Mouse (Mus musculus): ENCODE measurements around the gene Zfp423.

Gene Zfp423

DNA sequence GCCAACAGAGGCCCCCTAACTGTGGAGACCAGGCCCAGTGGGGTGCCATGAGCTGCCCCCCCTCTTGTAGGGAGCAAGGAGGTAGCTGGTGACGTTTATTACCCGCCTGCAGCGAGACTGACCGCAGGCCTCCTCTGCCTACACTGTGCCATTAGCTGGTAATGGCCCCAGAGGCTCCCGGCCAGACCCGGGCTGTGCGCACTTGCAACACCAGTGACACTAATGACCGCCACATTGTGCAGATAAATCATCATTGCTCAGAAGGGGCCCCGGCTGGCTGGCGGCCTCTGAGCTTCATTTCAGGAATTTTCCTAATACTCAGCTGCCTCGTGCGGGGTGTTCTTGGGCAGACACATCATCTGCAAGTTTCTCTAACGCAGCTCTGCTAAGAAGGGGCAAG is 206.7 kb downstream of the Zfp423 start:
- in situ Hi-C loops (cut with MboI, MseI), result no loop called here

DNA sequence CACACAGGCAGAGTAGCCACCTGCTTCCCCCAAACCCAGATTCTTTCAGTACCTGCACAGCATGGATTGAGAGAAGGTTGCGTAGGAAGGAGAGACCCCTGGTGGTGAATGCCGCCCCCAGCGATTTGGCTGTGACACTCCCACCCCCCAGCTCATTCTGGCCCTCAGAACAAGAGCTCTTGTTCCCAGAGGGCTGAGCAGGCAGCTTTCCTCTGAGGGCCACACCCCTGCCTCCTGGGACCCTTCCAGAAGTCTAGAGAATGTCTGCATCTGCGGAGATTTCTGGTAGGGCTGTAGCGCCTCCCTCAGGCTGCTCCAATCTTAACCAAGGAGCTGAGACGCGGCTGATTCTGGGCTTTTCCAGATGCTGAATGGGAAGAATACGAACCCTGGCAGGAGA is 211.8 kb downstream of the Zfp423 start:
- in situ Hi-C loops (cut with MboI, MseI), result no loop called here

DNA sequence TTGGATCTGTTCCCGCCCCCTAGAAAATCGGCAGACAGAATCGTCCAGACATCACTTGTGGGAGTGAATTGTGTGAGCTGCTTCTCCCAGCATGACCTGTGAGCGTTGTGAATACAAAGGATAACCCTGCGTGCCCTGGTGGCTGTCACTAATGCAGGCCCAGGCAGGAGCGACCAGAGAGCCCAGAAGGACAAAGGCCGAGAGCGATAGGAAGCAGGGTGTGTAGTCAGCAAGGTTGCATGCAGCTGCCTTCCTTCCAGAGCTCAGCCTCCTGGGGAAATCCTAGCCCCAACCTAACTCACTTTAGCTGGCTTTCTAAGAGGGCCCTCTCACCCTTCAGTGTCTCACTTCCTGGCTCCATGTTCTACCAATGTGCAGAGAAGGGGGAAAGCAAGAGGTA is 212.3 kb downstream of the Zfp423 start:
- in situ Hi-C loops (cut with MboI, MseI), result no loop called here

GRCm38 (mm10) chr8:87746072-87746471 is 213.3 kb downstream of the Zfp423 start:
- in situ Hi-C loops (cut with MboI, MseI), result no loop called here

GRCm38 (mm10) chr8:87745125-87745698 is 214.2 kb downstream of the Zfp423 start:
- in situ Hi-C loops (cut with MboI, MseI), result no loop called here

- in situ Hi-C loops (cut with MboI, MseI), result no loop called here
Measured at GRCm38 (mm10) chr8:87744556-87744955, 214.8 kb downstream of the Zfp423 start.

- in situ Hi-C loops (cut with MboI, MseI), result no loop called here
Measured at GRCm38 (mm10) chr8:87742016-87742415, 217.4 kb downstream of the Zfp423 start.

DNA sequence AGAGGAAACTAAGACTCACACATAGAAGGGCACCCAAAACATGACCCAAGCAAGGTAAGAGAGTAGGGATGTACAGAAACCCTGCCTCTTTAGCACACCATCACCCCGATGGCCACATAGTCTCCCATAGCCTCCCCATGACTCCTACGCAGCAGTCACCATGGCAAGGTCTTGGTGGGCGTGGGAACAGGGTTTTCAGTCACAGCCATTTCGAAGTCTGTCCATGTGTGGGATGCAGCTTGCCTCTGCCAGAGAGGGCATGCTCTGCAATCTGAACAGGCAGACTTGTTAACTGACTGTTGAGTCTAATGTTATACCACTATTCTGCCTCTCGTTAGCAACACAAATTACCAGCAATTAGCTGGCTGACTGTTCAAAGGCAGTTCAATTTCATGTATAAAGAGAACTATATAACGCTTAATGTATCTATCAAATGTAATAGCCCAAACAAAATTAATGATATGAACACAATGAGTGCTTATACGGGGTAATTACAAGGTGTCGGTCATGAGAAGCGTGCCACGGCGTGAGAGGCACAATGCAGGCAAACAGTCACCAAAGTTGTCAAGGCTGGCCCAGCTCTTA is 218.4 kb downstream of the Zfp423 start:
- in situ Hi-C loops (cut with MboI, MseI), result no loop called here

- in situ Hi-C loops (cut with MboI, MseI), result no loop called here
Measured at GRCm38 (mm10) chr8:87737900-87738299, 221.5 kb downstream of the Zfp423 start.

- in situ Hi-C loops (cut with MboI, MseI), result no loop called here
Measured at GRCm38 (mm10) chr8:87734902-87735301, 224.5 kb downstream of the Zfp423 start.

DNA sequence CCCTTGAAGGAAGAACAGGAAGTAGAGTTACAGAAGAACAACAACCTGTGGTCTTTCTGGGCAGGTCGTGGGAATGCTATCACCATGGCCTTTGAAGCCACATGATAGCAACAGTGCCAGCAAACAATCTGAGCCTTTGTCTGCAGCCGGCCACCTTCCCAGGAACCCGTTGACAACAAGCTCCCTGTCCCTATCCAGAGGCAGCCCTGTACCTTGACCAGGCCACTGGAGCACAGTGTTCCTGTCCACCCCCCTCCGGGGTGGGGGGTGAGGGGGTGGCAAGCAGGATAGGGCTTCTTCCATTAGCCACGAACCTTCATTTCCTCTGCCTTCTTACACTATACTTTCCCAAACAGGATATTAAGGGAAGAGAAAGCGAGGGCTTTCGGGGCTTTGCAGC is 224.9 kb downstream of the Zfp423 start:
- in situ Hi-C loops (cut with MboI, MseI), result no loop called here

GRCm38 (mm10) chr8:87731062-87731461 is 228.3 kb downstream of the Zfp423 start:
- in situ Hi-C loops (cut with MboI, MseI), result no loop called here

DNA sequence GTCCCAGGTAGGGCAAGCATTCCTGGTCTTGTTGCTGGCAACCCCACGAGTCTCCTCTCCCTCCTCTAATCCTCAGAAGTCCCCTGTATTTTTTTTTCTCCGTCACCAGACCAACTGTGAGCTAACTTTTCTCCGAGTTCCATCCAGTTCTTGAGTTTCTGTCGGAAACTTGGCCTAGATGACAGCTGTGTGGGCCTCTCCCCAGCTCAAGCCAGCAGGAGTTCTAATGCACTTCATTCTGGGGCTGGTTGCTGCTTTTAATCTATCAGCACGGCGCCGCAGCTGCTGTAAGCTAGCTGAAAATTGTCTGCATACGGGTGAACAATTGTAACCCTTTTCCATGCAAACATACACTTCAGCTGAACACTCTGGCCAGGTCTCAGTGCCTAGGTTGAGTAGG is 236.4 kb downstream of the Zfp423 start:
- in situ Hi-C loops (cut with MboI, MseI), result loop anchor here (5.0 kb wide), 1 partner anchor 104 kb away; no protein-coding TSS in a partner anchor

DNA sequence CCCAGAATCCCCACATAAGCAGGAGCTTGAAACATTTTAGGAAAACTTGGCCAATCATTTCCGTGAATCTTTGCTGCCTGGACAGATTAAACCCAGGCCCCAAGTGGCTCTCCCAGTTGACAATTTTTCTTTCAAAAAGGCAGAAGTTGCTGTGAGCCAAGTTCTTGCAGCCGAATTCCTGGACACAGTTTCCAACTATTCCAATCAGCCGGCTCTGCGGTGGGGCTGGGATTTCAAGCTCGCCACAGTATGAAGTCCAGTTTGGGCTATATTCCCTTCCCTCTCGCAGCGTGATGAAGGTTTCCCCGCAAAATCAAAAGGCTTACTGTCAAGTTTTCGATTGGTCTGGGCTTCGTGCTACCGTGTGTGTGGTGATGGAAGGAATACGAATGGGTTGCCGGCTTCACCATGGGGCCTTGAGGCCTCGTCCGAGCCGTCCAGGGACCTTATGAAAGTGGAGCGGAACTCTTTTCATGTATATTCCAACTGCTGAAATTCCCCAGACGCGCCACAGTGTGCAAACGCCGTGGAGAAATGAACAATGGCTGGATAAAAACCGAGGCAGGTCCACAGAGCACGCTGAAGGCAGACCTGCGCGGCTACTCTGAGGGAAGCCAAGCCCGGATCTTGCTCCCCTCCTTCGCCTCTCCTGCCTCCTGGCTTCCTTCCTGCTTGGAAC is 240.1 kb downstream of the Zfp423 start:
- in situ Hi-C loops (cut with MboI, MseI), result no loop called here

DNA sequence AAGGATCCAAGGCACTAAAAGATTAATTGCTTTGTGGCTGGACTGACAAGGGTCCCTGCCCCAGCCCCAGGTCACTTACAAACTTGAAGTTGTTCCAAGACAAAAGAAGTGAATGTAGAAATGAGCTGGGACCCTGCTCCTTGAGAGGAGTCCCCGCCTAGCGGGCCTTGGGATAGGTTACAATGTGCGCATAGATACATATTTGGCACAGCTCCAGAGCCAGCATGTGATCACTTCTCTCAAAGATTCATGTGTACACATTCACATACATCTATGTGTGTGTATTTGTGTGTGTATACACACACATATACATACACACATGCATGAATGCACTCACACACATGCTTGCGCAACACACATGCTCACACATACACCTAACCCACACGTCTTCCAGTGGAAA is 241.9 kb downstream of the Zfp423 start:
- in situ Hi-C loops (cut with MboI, MseI), result no loop called here

DNA sequence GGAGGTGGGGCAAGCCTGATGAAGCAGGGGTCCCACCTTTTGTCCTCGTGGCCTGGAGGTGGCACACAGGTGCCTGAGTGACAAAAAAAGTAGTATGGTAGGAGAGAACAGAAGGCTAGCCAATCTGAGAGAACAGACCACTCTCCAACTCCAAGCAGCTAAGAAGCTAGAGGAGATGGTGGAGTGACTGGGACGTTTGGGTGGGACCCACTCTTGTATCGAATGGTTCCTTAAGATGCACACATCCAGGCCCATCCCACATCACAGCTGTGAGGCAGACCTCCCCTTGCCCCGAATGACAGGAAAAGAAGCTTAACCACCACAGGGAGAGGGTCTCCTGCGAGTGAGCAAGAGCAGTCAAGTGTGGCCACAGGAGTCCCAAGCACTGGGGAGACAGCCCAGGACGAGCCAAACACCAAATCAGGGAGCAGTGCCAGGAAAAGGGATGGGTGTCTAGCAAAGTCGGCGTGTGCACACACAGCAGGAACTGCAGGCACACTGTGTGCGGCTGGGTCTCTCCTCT is 242.6 kb downstream of the Zfp423 start:
- in situ Hi-C loops (cut with MboI, MseI), result no loop called here

DNA sequence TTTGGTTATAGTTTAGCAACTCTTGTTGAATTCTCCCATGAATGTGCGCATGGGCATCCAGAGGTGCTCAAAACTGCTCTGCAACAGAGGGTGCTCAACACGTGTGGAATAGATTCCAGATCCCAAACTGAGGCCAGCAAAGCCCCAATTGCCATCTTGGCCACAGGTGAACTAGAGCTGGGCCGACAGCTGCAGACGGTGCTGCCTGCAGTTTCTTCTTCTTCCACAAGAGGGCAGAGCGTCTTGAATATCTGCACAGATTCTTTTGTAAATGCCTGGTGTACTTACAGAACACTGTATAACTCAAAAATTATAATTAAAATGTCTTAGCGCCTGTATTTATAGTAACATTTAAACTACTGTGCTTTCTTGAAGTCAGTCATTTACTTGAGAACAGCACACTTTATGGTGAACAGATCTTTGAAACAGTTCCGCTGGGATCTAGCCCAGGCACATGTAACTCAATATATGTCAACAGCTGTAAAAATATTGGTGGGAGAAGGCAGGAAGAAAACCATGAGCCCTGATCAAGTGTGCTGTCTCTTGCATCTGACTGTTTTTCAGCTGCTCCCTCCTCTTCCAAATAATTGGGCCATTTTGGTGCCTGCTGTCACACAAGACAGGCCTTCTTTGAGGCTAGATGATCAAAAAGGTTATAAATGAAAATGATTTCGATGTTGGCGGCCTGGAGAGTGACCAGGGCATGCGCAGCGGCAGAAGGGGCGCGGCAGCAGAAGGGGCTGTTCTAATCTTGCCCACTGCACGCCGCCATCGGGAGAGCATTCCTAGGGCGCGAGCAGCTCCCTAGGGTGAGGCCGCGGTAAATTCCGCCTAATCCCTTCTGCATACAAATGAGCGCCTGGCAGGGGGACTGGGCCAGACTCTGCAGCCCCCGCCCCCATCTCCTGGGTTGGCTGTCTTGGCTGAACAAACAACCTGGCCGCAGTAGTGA is 243.4 kb downstream of the Zfp423 start:
- in situ Hi-C loops (cut with MboI, MseI), result no loop called here

DNA sequence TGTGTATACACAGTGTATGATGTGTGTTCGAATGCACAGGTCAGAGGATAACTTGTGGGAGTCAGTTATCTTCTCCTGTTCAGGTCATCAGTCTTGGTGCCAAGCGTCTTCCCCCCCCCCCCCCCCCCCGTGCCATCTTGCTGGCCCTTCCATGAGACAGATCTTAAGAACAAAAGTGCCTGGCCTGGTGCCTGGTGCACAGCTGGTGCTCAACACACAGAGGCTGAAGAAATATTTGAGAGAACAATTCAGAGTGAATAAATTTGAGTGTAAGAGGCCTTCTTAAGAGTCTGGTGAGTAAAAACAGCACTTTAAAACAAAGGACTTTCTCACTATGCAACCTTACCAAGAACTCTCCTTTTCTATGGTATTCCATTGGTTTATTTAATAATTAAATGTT is 245.4 kb downstream of the Zfp423 start:
- in situ Hi-C loops (cut with MboI, MseI), result no loop called here

GRCm38 (mm10) chr8:87711955-87712354 is 247.4 kb downstream of the Zfp423 start:
- in situ Hi-C loops (cut with MboI, MseI), result no loop called here

GRCm38 (mm10) chr8:87708127-87708637 is 251.2 kb downstream of the Zfp423 start:
- in situ Hi-C loops (cut with MboI, MseI), result no loop called here

DNA sequence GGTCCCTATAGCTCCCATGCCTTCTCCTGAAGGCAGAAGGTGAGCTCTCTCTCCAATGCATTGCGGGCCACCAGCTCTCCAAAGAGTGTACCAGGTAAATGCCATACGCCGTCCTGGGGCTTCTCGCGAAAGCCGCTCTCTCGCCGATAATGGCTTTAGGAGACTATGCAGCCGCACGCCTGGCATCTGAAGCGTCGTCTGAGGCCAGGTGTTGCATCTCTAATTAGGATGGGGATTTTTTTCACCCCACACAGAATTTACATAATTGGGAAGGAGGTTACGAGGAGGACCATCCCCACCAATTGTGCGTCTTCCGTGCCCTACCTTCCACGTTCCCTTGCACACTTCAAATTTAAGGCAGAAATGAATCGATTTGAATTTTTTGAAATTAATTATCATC is 252.2 kb downstream of the Zfp423 start:
- in situ Hi-C loops (cut with MboI, MseI), result no loop called here

DNA sequence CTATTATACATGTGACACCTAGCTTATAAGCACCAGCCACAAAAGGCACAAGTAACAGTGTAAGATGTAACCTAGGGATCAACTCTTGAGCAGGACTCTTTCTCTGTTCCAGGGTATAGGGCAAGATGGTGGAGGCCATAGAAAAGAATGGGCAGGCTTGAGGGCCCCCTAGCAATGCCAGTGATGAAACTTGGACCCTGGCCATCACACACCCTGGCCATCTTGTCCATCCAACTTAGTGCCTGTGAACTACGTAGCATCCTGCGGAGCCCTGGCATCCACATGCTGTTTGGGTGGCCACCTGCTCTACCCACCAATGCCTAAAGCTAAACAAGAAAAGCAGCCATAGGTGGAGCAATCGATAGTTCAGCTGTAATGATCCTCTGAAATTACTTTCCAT is 254.6 kb downstream of the Zfp423 start:
- in situ Hi-C loops (cut with MboI, MseI), result no loop called here
